Comparison of ENCODE assay signal across 25 mouse cellular contexts in the genomic region with DNA sequence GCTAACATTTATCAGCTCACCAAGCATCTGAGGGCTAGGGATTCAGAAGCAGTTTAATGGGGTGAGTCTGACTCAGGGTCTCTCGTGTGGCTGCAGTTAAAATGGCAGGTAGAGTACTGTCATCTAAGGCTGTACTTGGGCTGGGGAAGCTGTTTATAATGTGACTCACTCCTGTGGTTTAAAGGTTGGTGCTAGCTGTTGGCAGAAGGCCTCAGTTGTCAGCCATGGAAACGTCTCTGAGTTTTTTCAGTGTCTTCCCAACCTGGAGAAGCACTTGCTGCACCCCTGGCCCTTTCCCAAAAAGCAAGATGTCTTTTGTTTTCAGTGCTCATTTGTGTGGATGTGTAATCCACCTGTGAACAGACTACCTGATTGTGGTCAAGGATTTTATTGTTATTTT. TPM values are rescaled to one million over a fixed set of nuclear protein-coding genes. Genes with fewer than 3 reads are reported as not detected.
DNase-seq lines count a peak whose midpoint lies in the region; TF ChIP-seq lines count a peak whose summit lies in the region.
"Had no signal": no experiment of that assay in that cellular context is flagged by ENCODE, and none has a peak within 500 bp of the region (broad histone marks: within the 10 kb centered on the region; RNA-seq: fewer than 3 reads in every experiment).

No protein-coding gene starts in this region.

- no peak overlapping the region for H3K9ac ChIP-seq in MEL (ENCODE audit: control insufficient read depth, low read depth, low read length, poor library complexity, severe bottlenecking)
- H3K9ac ChIP-seq: forebrain, embryonic 15.5 days; heart, embryonic 12.5 days; hindbrain, embryonic 14.5 days; kidney, embryonic 15.5 days; limb, embryonic 13.5 days; liver, postnatal 0 days; midbrain, embryonic 13.5 days; neural tube, embryonic 13.5 days had no signal

- H3K4me3 ChIP-seq in MEL (ENCODE audit: control insufficient read depth in 1 of 2, insufficient read depth in 1 of 2, low read depth in 2 of 2, low read length in 2 of 2), result no peak overlapping the region
- H3K4me3 ChIP-seq: forebrain, embryonic 15.5 days; heart, adult 2 months; heart, embryonic 12.5 days; kidney, embryonic 15.5 days; limb, embryonic 13.5 days; megakaryocyte, embryonic 14.5 days; midbrain, embryonic 13.5 days; neural tube, embryonic 13.5 days had no signal

- H3K79me2 ChIP-seq in MEL (ENCODE audit: control insufficient read depth, insufficient read depth, low read length, poor library complexity), result no peaks in the 10 kb centered on the region

- H3K27me3 ChIP-seq in MEL (ENCODE audit: control insufficient read depth in 1 of 2, insufficient read depth in 2 of 2, low read length in 2 of 2), result peaks cover 0 to under 1% of the 10 kb centered on the region in 2 experiments; a peak in 1 of 4 replicates
- H3K27me3 ChIP-seq: CH12.LX; forebrain, embryonic 15.5 days; heart, embryonic 12.5 days; kidney, embryonic 15.5 days; limb, embryonic 13.5 days; midbrain, embryonic 13.5 days; neural tube, embryonic 13.5 days had no signal

- peak; percentile 69 for DNase-seq in adrenal gland, adult 2 months
- no peak for DNase-seq in adrenal gland, postnatal 10 days
- peak; percentile 56 for DNase-seq in 3134 (ENCODE audit: extremely low read depth, insufficient read length, low spot score)
- peak; percentile 67 for DNase-seq in MEL (ENCODE audit: low read depth, low spot score)
- DNase-seq in adipocyte (ENCODE audit: low spot score), result peak; percentile 28
- DNase-seq in cerebellum, adult 11 months, result no peak
- no peak for DNase-seq in layer of hippocampus, adult 9-10 months (ENCODE audit: low spot score)
- DNase-seq: B cell, adult 2 months; cerebellum, adult 8-10 months; gastrocnemius, postnatal 25 days; heart, adult 2 months; lung, postnatal 36 days; thymus, adult 2 months; thymus, postnatal 36 days had no signal

- TF ChIP-seq EP300 in MEL (IDR thresholded peaks at IDR 0.05; ENCODE audit: low read depth in 1 of 2, low read length in 2 of 2), result 0 out of 4 replicates have a peak, but pooled peaks of 1 of the 2 experiments have one; percentile 15

- TF ChIP-seq CTCF in MEL (IDR thresholded peaks at IDR 0.05 in 2 of 3, conservative IDR thresholded peaks at IDR 0.05 in 1 of 3; ENCODE audit: control insufficient read depth in 1 of 3, insufficient read depth in 1 of 3, low read depth in 2 of 3, low read length in 3 of 3, poor library complexity in 1 of 3, severe bottlenecking in 1 of 3), result no peak

- peaks cover 0 to 9% of the 10 kb centered on the region in 2 experiments; a peak in 2 of 4 replicates for H3K36me3 ChIP-seq in MEL (ENCODE audit: control insufficient read depth in 1 of 2, insufficient read depth in 2 of 2, low read length in 2 of 2)
- H3K36me3 ChIP-seq: forebrain, embryonic 15.5 days; kidney, embryonic 15.5 days; midbrain, embryonic 13.5 days; neural tube, embryonic 13.5 days had no signal

- no peak for TF ChIP-seq RAD21 in MEL (IDR thresholded peaks at IDR 0.05; ENCODE audit: low read depth, low read length)

- H3K4me1 ChIP-seq in MEL (ENCODE audit: control insufficient read depth in 1 of 2, insufficient read depth in 2 of 2, low read length in 2 of 2), result peaks cover 0 to 7% of the 10 kb centered on the region in 2 experiments; a peak in 3 of 4 replicates
- H3K4me1 ChIP-seq: heart, embryonic 12.5 days; limb, embryonic 13.5 days; megakaryocyte, embryonic 14.5 days; midbrain, embryonic 13.5 days; neural tube, embryonic 13.5 days had no signal

- no peaks in the 10 kb centered on the region for H3K9me3 ChIP-seq in MEL (replicated peaks; ENCODE audit: insufficient read depth, low read length)

- H3K27ac ChIP-seq in MEL (ENCODE audit: control insufficient read depth, low read depth, low read length), result no peak overlapping the region
- H3K27ac ChIP-seq: forebrain, embryonic 15.5 days; heart, adult 2 months; hindbrain, embryonic 14.5 days; limb, embryonic 13.5 days; midbrain, embryonic 13.5 days; neural tube, embryonic 13.5 days had no signal

- TF ChIP-seq POLR2A in MEL (IDR thresholded peaks at IDR 0.05; ENCODE audit: control insufficient read depth in 1 of 2, insufficient read depth in 1 of 2, low read depth in 1 of 2, low read length in 2 of 2, poor library complexity in 1 of 2), result no peak

TF ChIP-seq in MEL, 35 proteins besides CTCF, POLR2A, EP300 and RAD21:
- TF ChIP-seq NRF1 (IDR thresholded peaks at IDR 0.05; ENCODE audit: insufficient read depth, low read depth, low read length, poor library complexity, severe bottlenecking), result no peak
- TF ChIP-seq MAX (IDR thresholded peaks at IDR 0.05; ENCODE audit: low read length), result no peak
- 0 out of 2 replicates have a peak, but pooled peaks have one; percentile 19 for TF ChIP-seq ETS1 (IDR thresholded peaks at IDR 0.05; ENCODE audit: low read depth, low read length)
- TF ChIP-seq KAT2A (conservative IDR thresholded peaks at IDR 0.05; ENCODE audit: low read depth, low read length), result no peak
- TF ChIP-seq BHLHE40 (IDR thresholded peaks at IDR 0.05; ENCODE audit: borderline replicate concordance, low read depth, low read length), result no peak
- TF ChIP-seq MXI1 (IDR thresholded peaks at IDR 0.05; ENCODE audit: low read depth, low read length), result no peak
- TF ChIP-seq SIN3A (IDR thresholded peaks at IDR 0.05; ENCODE audit: low read length), result no peak
- TF ChIP-seq MYC (IDR thresholded peaks at IDR 0.05; ENCODE audit: low read depth, low read length), result no peak
- no peak for TF ChIP-seq NELFE (IDR thresholded peaks at IDR 0.05; ENCODE audit: low read depth, low read length)
- TF ChIP-seq GABPA (IDR thresholded peaks at IDR 0.05; ENCODE audit: low read depth, low read length), result no peak
- TF ChIP-seq CHD1 (IDR thresholded peaks at IDR 0.05; ENCODE audit: low read depth, low read length), result no peak
- TF ChIP-seq JUND (IDR thresholded peaks at IDR 0.05; ENCODE audit: low read depth, low read length), result 0 out of 2 replicates have a peak, but pooled peaks have one; percentile 40
- TF ChIP-seq USF1 (IDR thresholded peaks at IDR 0.05; ENCODE audit: low read depth, low read length), result no peak
- no peak for TF ChIP-seq POLR2AphosphoS5 (IDR thresholded peaks at IDR 0.05; ENCODE audit: borderline replicate concordance, low read depth, low read length)
- TF ChIP-seq MEF2A (IDR thresholded peaks at IDR 0.05; ENCODE audit: extremely low read depth, insufficient replicate concordance, low read depth, low read length, poor library complexity, severe bottlenecking), result no peak

RNA-seq across cellular contexts. Expression of a gene that starts 10.9 kb away (rescaled TPM):
- total RNA-seq in adrenal gland, adult 2 months (2021), result 10 to 100 TPM; 66.6 to 95.5 TPM
- polyA plus RNA-seq in adrenal gland, adult 2 months (2012; rRNA removed), result 17.0 and 24.7 TPM in 2 replicates
- 10 to 100 TPM; 57.5 to 70.6 TPM for total RNA-seq in adrenal gland, postnatal 10 days (2021)
- total RNA-seq in MEL (2012; rRNA removed), result 27.1 and 28.5 TPM in 2 replicates
- polyA plus RNA-seq in MEL (2012; ENCODE audit: insufficient read depth in 1 of 2, insufficient read length in 2 of 2, low read depth in 1 of 2, low replicate concordance in 2 of 2, missing spikeins in 1 of 2), result 10 to 100 TPM in 1 of 2 experiments, not detected in 1; 70.6 TPM

RNA-seq across cellular contexts. Expression of a gene that starts 51.7 kb away (rescaled TPM):
- total RNA-seq in adrenal gland, adult 2 months (2021), result 100 to 1,000 TPM; 337 to 341 TPM
- 579 and 581 TPM in 2 replicates for polyA plus RNA-seq in adrenal gland, adult 2 months (2012; rRNA removed)
- 100 to 1,000 TPM; 121 to 185 TPM for total RNA-seq in adrenal gland, postnatal 10 days (2021)
- total RNA-seq in MEL (2012; rRNA removed), result not detected in 2 replicates
- polyA plus RNA-seq in MEL (2012; ENCODE audit: insufficient read depth in 1 of 2, insufficient read length in 2 of 2, low read depth in 1 of 2, low replicate concordance in 2 of 2, missing spikeins in 1 of 2), result under 1 TPM in 1 of 2 experiments, not detected in 1; 0.15 TPM
- polyA plus RNA-seq: liver, embryonic 11.5 days had no signal

Comparison
In these comparisons a context has a peak if more than half of its experiments do, and no peak if none do; other contexts are left out.
1. DNase-seq: peak in adrenal gland, adult 2 months (single experiment), 3134 (single experiment), MEL (single experiment) and adipocyte (single experiment); none in adrenal gland, postnatal 10 days (single experiment), cerebellum, adult 11 months (single experiment) and layer of hippocampus, adult 9-10 months (single experiment).
2. RNA of a gene that starts 51.7 kb away (total RNA-seq): 337 to 341 TPM in adrenal gland, adult 2 months and 121 to 185 TPM in adrenal gland, postnatal 10 days; not detected in MEL; every median in the first group is over 100 times any median in the second.